Mouse (Mus musculus) E14TG2a.4 (cell line): ENCODE measurements around the gene Slc22a23.

Experiments used
- CTCF ChIP-seq: conservative IDR thresholded peaks from 2 replicates; pipeline ENCODE4 v1.5.1; 2014; ENCODE audit warnings: low read length
- NANOG ChIP-seq: IDR thresholded peaks from 2 replicates; pipeline ENCODE4 v1.6.1; 2014; ENCODE audit warnings: borderline replicate concordance, low read length, mixed read lengths
- POU5F1 ChIP-seq: IDR thresholded peaks from 2 replicates; pipeline ENCODE4 v1.6.1; 2014; ENCODE audit warnings: low read length, borderline replicate concordance

DNA sequence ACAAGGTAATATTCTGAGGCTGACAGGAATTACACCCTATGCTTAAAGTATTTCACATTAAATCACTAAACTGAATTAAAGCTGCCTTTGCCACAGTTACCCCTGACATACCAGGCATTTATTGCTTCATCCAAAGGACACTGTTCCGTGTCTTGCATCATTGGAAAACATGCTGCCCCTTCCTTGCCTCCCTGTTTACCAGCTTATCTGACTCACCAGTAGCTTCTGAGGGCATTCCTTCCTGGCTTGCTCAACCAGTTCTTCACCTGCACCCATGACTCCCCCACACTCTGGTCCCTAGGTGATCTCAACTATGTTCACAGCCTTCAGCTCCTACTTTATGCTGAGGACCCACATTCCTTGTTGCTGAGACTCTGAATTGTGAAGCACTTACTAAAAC is 54.6 kb downstream of the Slc22a23 start:
- TF ChIP-seq CTCF (no peak), NANOG (no peak), POU5F1 (no peak)
